In the genomic region with DNA sequence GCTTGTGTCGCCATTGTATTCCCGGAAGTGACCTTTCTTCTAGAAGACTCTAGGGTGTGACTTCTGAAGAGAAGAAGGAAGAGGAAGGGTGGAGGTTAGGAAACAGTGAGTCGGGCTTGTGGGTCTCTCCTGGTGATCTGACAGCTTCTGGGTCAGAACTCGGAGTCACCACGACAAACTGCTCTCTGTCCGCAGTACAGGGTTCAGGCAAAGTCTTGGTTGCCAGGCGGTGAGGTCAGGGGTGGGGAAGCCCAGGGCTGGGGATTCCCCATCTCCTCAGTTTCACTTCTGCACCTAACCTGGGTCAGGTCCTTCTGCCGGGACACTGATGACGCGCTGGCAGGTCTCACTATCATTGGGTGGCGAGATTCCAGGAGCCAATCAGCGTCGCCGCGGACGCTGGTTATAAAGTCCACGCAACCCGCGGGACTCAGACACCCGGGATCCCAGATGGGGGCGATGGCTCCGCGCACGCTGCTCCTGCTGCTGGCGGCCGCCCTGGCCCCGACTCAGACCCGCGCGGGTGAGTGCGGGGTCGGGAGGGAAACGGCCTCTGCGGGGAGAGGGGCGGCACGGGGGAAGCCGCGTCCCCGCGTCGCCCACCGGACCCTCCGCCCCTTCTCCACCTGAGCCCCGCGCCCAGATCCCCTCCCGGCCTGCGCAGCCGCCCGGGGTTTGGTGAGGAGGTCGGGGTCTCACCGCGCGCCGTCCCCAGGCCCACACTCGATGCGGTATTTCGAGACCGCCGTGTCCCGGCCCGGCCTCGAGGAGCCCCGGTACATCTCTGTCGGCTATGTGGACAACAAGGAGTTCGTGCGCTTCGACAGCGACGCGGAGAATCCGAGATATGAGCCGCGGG, we compare ENCODE assay signal across 8 mouse cellular contexts. TPM values are rescaled to one million over a fixed set of nuclear protein-coding genes. Genes with fewer than 3 reads are reported as not detected.
DNase-seq lines count a peak whose midpoint lies in the region; ATAC-seq and TF ChIP-seq lines count a peak whose summit lies in the region.

A gene (plus strand): TSS at position 67 of the 859 bp plus-strand sequence.

- peak within 1 kb of the TSS; percentile 82 for H3K4me3 ChIP-seq in forebrain, embryonic 10.5 days
- peak within 1 kb of the TSS; percentile 83 for H3K4me3 ChIP-seq in heart, embryonic 15.5 days
- H3K4me3 ChIP-seq in liver, embryonic 14.5 days (ENCODE audit: insufficient read depth in 1 of 2, low read depth in 2 of 2, low read length in 2 of 2): peak within 1 kb of the TSS; percentile 75 to 83
- peak within 1 kb of the TSS; percentile 66 for H3K4me3 ChIP-seq in neural tube, embryonic 11.5 days (ENCODE audit: low read depth, low read length)
- H3K4me3 ChIP-seq in stomach, postnatal 0 days (ENCODE audit: low read depth, low read length): peak within 1 kb of the TSS; percentile 70

- H3K9me3 ChIP-seq in forebrain, embryonic 10.5 days: no peaks in the 10 kb centered on the region
- no peaks in the 10 kb centered on the region for H3K9me3 ChIP-seq in heart, embryonic 15.5 days (replicated peaks)
- no peaks in the 10 kb centered on the region for H3K9me3 ChIP-seq in liver, embryonic 14.5 days (ENCODE audit: control insufficient read depth, low read length)
- no peaks in the 10 kb centered on the region for H3K9me3 ChIP-seq in neural tube, embryonic 11.5 days (ENCODE audit: control insufficient read depth, low read length)
- H3K9me3 ChIP-seq in stomach, postnatal 0 days (ENCODE audit: control insufficient read depth, low read length): no peaks in the 10 kb centered on the region

- TF ChIP-seq EP300 in liver, embryonic 14.5 days (IDR thresholded peaks at IDR 0.05; ENCODE audit: low read depth): no peak
- no peak for TF ChIP-seq EP300 in stomach, postnatal 0 days (optimal IDR thresholded peaks at IDR 0.05)

- peak; percentile 98 for DNase-seq in CD4-positive, CD25-positive, alpha-beta regulatory T cell, adult 2 months (ENCODE audit: low read depth, low spot score)
- DNase-seq in c-Kit-negative CD71-positive TER-119-positive erythroid progenitor cells, embryonic 14.5 days (ENCODE audit: low read depth, low spot score): peak; percentile 80
- DNase-seq in forebrain, embryonic 10.5 days (ENCODE audit: extremely low spot score, low spot score): peak; percentile 83
- peak; percentile 98 to 99 for DNase-seq in kidney, postnatal 25 days
- DNase-seq in liver, embryonic 14.5 days (ENCODE audit: low read depth in 3 of 3, low spot score in 3 of 3): peak; percentile 82 to 89 (median 83)
- peak; percentile 86 for DNase-seq in neural tube, embryonic 11.5 days (ENCODE audit: low spot score)
- peak; percentile 96 for DNase-seq in stomach, postnatal 0 days (ENCODE audit: low spot score)

- peak within 1 kb of the TSS; percentile 100 for H3K4me2 ChIP-seq in heart, embryonic 15.5 days
- peak within 1 kb of the TSS; percentile 99 for H3K4me2 ChIP-seq in liver, embryonic 14.5 days (ENCODE audit: low read depth)
- peak within 1 kb of the TSS; percentile 91 for H3K4me2 ChIP-seq in neural tube, embryonic 11.5 days (ENCODE audit: low read depth)
- peak within 1 kb of the TSS; percentile 100 for H3K4me2 ChIP-seq in stomach, postnatal 0 days (replicated peaks; ENCODE audit: low read depth)

- TF ChIP-seq CTCF in liver, embryonic 14.5 days (IDR thresholded peaks at IDR 0.05; ENCODE audit: low read depth): no peak
- no peak for TF ChIP-seq CTCF in stomach, postnatal 0 days (IDR thresholded peaks at IDR 0.05; ENCODE audit: low read depth)

- H3K9ac ChIP-seq in heart, embryonic 15.5 days: peak within 1 kb of the TSS; percentile 65
- H3K9ac ChIP-seq in liver, embryonic 14.5 days (replicated peaks): peak within 1 kb of the TSS; percentile 68
- H3K9ac ChIP-seq in neural tube, embryonic 11.5 days (ENCODE audit: low read length): peak within 1 kb of the TSS; percentile 73
- H3K9ac ChIP-seq in stomach, postnatal 0 days (ENCODE audit: low read length): peak within 1 kb of the TSS; percentile 74

- ATAC-seq in heart, embryonic 15.5 days (replicated peaks; ENCODE audit: insufficient number of reproducible peaks, insufficient read depth, low FRiP score, low read depth): peak; percentile 79
- ATAC-seq in liver, embryonic 14.5 days (ENCODE audit: insufficient read depth): peak; percentile 86
- ATAC-seq in neural tube, embryonic 11.5 days (ENCODE audit: insufficient read depth, low FRiP score, low TSS enrichment): peak; percentile 92
- ATAC-seq in stomach, postnatal 0 days (ENCODE audit: low FRiP score, low TSS enrichment): peak; percentile 91

- H3K36me3 ChIP-seq in forebrain, embryonic 10.5 days (replicated peaks): no peaks in the 10 kb centered on the region
- no peaks in the 10 kb centered on the region for H3K36me3 ChIP-seq in heart, embryonic 15.5 days
- H3K36me3 ChIP-seq in liver, embryonic 14.5 days (replicated peaks; ENCODE audit: control insufficient read depth, insufficient read depth, low read depth): no peaks in the 10 kb centered on the region
- no peaks in the 10 kb centered on the region for H3K36me3 ChIP-seq in neural tube, embryonic 11.5 days (ENCODE audit: control insufficient read depth, insufficient read depth, low read length)
- no peaks in the 10 kb centered on the region for H3K36me3 ChIP-seq in stomach, postnatal 0 days (ENCODE audit: control insufficient read depth, insufficient read depth, low read length)

- under 1% methylated on average over 64 of the region's 73 CpGs for WGBS in forebrain, embryonic 10.5 days
- under 1% methylated on average over 73 of the region's 73 CpGs for WGBS in heart, embryonic 15.5 days
- WGBS in liver, embryonic 14.5 days (ENCODE audit: insufficient replicate concordance): under 1% methylated on average over 73 of the region's 73 CpGs
- WGBS in neural tube, embryonic 11.5 days: under 1% methylated on average over 71 of the region's 73 CpGs
- WGBS in stomach, postnatal 0 days: 1% methylated on average over 69 of the region's 73 CpGs

- H3K4me1 ChIP-seq in forebrain, embryonic 10.5 days: peaks cover 23% of the 10 kb centered on the region
- peaks cover 8% of the 10 kb centered on the region for H3K4me1 ChIP-seq in heart, embryonic 15.5 days (replicated peaks)
- peaks cover 3 to 12% of the 10 kb centered on the region in 2 experiments for H3K4me1 ChIP-seq in liver, embryonic 14.5 days (replicated peaks; ENCODE audit: control insufficient read depth in 2 of 2, insufficient read depth in 2 of 2, low read length in 1 of 2)
- no peaks in the 10 kb centered on the region for H3K4me1 ChIP-seq in neural tube, embryonic 11.5 days (ENCODE audit: control insufficient read depth, insufficient read depth, low read length)
- H3K4me1 ChIP-seq in stomach, postnatal 0 days (replicated peaks; ENCODE audit: control insufficient read depth, insufficient read depth): no peaks in the 10 kb centered on the region

- peak within 1 kb of the TSS; percentile 83 for H3K27ac ChIP-seq in forebrain, embryonic 10.5 days
- no peak within 1 kb of the TSS for H3K27ac ChIP-seq in heart, embryonic 15.5 days
- no peak within 1 kb of the TSS for H3K27ac ChIP-seq in liver, embryonic 14.5 days
- H3K27ac ChIP-seq in neural tube, embryonic 11.5 days (ENCODE audit: low read depth, low read length): no peak within 1 kb of the TSS
- peak within 1 kb of the TSS; percentile 77 for H3K27ac ChIP-seq in stomach, postnatal 0 days (replicated peaks)

- peaks cover 56% of the 10 kb centered on the region for H3K27me3 ChIP-seq in forebrain, embryonic 10.5 days (ENCODE audit: poor library complexity, severe bottlenecking)
- peaks cover 47% of the 10 kb centered on the region for H3K27me3 ChIP-seq in heart, embryonic 15.5 days
- H3K27me3 ChIP-seq in liver, embryonic 14.5 days (ENCODE audit: control insufficient read depth, insufficient read depth, low read length): no peaks in the 10 kb centered on the region
- H3K27me3 ChIP-seq in neural tube, embryonic 11.5 days (ENCODE audit: control insufficient read depth, insufficient read depth, low read length): no peaks in the 10 kb centered on the region
- H3K27me3 ChIP-seq in stomach, postnatal 0 days (ENCODE audit: control insufficient read depth, insufficient read depth, low read length): no peaks in the 10 kb centered on the region

RNA-seq across cellular contexts. Expression of the gene that starts here (rescaled TPM):
- 57.8 and 58.6 TPM in 2 replicates for polyA plus RNA-seq in forebrain, embryonic 10.5 days (2016; fragmentation: Nextera tagmentation; extraction: Ambion mirVana)
- 56.6 and 101 TPM in 2 replicates for polyA plus RNA-seq in heart, embryonic 15.5 days (2015; fragmentation: Nextera tagmentation; extraction: Ambion mirVana)
- polyA plus RNA-seq in liver, embryonic 14.5 days (2012; rRNA removed): 29.2 and 37.1 TPM in 2 replicates
- 55.6 and 57.2 TPM in 2 replicates for polyA plus RNA-seq in liver, embryonic 14.5 days (2014; fragmentation: Nextera tagmentation; extraction: Ambion mirVana)
- polyA plus RNA-seq in neural tube, embryonic 11.5 days (2014; fragmentation: Nextera tagmentation; extraction: Ambion mirVana): 47.9 and 56.5 TPM in 2 replicates
- polyA plus RNA-seq in stomach, postnatal 0 days (2015; fragmentation: Nextera tagmentation; extraction: Ambion mirVana): 303 and 307 TPM in 2 replicates

Comparison
In these comparisons a context has a peak if more than half of its experiments do, and no peak if none do; other contexts are left out.
1. H3K27ac ChIP-seq: peak in forebrain, embryonic 10.5 days (single experiment) and stomach, postnatal 0 days (single experiment); none in heart, embryonic 15.5 days (single experiment), liver, embryonic 14.5 days (single experiment) and neural tube, embryonic 11.5 days (single experiment).
2. Peak in every context shown above with its lines, with median percentiles within 50 percentile points of each other: DNase-seq, H3K4me3 ChIP-seq, ATAC-seq, H3K4me2 ChIP-seq and H3K9ac ChIP-seq.